ENCODE assay signal across 33 mouse cellular contexts in the genomic region with DNA sequence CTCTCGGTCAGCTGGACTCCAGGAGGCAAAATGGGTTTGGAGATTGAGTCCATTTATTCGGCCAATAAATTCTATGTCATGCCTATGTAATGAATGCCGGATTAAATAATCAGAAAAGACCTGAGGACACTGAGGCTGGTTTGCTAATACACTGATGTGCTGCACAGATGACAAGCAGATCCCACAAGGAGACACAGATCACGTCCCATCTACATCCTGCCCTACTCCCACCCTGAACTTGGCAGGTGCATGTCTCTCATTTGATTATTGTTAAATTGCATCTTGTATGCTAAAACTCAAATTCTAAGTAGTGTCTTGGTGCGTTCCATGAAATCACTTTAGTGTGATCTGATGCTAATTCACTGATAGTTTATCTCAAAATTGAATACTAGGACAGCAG.
"Had no signal": no experiment of that assay in that cellular context is flagged by ENCODE, and none has a peak within 500 bp of the region (broad histone marks: within the 10 kb centered on the region; RNA-seq: fewer than 3 reads in every experiment).

No protein-coding gene starts in this region.

- H3K9ac ChIP-seq: heart, embryonic 12.5 days; heart, embryonic 13.5 days; heart, embryonic 15.5 days; hindbrain, embryonic 13.5 days; hindbrain, embryonic 14.5 days; hindbrain, embryonic 15.5 days; intestine, embryonic 15.5 days; kidney, embryonic 15.5 days had no signal

- H3K4me2 ChIP-seq: heart, embryonic 11.5 days; heart, embryonic 12.5 days; heart, embryonic 13.5 days; heart, embryonic 15.5 days; hindbrain, embryonic 13.5 days; hindbrain, embryonic 14.5 days; hindbrain, embryonic 15.5 days; intestine, embryonic 15.5 days; kidney, embryonic 15.5 days had no signal

- H3K27ac ChIP-seq: heart, embryonic 10.5 days; heart, embryonic 13.5 days; heart, embryonic 15.5 days; hindbrain, embryonic 13.5 days; hindbrain, embryonic 14.5 days; hindbrain, embryonic 15.5 days; intestine, embryonic 15.5 days; kidney, embryonic 15.5 days; kidney, postnatal 0 days; layer of hippocampus, adult 2 months; left cerebral cortex, adult 2 months had no signal

- H3K36me3 ChIP-seq: heart, embryonic 10.5 days; heart, embryonic 12.5 days; heart, embryonic 13.5 days; heart, embryonic 15.5 days; hindbrain, embryonic 13.5 days; hindbrain, embryonic 15.5 days; intestine, embryonic 15.5 days; kidney, embryonic 15.5 days had no signal

- H3K9me3 ChIP-seq: heart, embryonic 10.5 days; heart, embryonic 13.5 days; heart, embryonic 15.5 days; hindbrain, embryonic 13.5 days; hindbrain, embryonic 15.5 days; intestine, embryonic 15.5 days; kidney, embryonic 15.5 days had no signal

- ATAC-seq: hindbrain, embryonic 16.5 days; inflammation-experienced regulatory T-cells, adult 6 months; intestine, embryonic 15.5 days; intestine, embryonic 16.5 days; intestine, postnatal 0 days had no signal

- H3K4me3 ChIP-seq: heart, embryonic 10.5 days; heart, embryonic 12.5 days; heart, embryonic 13.5 days; heart, embryonic 15.5 days; hindbrain, embryonic 13.5 days; hindbrain, embryonic 15.5 days; intestine, embryonic 15.5 days; kidney, embryonic 15.5 days; layer of hippocampus, adult 2 months; left cerebral cortex, adult 2 months had no signal

- DNase-seq: heart, postnatal 10 days; heart, postnatal 14 days; heart, postnatal 36 days; heart, postnatal 4 days; kidney, adult 11 months; kidney, adult 18-20 months; kidney, adult 2 months; kidney, adult 8-10 months; kidney, adult 9 months; kidney, postnatal 10 days; kidney, postnatal 14 days; kidney, postnatal 25 days; kidney, postnatal 36 days; kidney, postnatal 4 days; layer of hippocampus, adult 9-11 months; layer of hippocampus, postnatal 36 days had no signal

- H3K4me1 ChIP-seq: heart, embryonic 10.5 days; heart, embryonic 12.5 days; heart, embryonic 13.5 days; heart, embryonic 15.5 days; hindbrain, embryonic 13.5 days; hindbrain, embryonic 15.5 days; intestine, embryonic 15.5 days; kidney, embryonic 15.5 days had no signal

- H3K27me3 ChIP-seq: heart, embryonic 12.5 days; heart, embryonic 13.5 days; heart, embryonic 15.5 days; hindbrain, embryonic 13.5 days; hindbrain, embryonic 15.5 days; intestine, embryonic 15.5 days; kidney, embryonic 15.5 days had no signal
